Mouse (Mus musculus) liver, postnatal 0 days (tissue): ENCODE measurements around the gene Zyg11a. TPM values are rescaled to one million over a fixed set of nuclear protein-coding genes. Genes with fewer than 3 reads are reported as not detected.

Source experiments
- ATAC-seq: fragments of 200-750 bp; cut with Nextera tagmentation; 2 replicates; pipeline ENCODE4 v1.8.0; 2017; ENCODE audit warnings: mild to moderate bottlenecking, moderate library complexity
- DNase-seq: peaks from one replicate; pipeline ENCODE4 v3.0.0-alpha.2; 2016
- H3K27ac ChIP-seq: fragments of 300-500 bp; sonication (generic); 2 replicates; pipeline ENCODE4 v1.5.1; 2014; ENCODE audit warnings: antibody characterized with exemption, moderate library complexity, mild to moderate bottlenecking, low read depth
- H3K27me3 ChIP-seq: fragments of 300-500 bp; sonication (generic); 2 replicates; pipeline ENCODE4 v1.6.1; 2014; ENCODE audit warnings: low read length, control low read depth, mixed read lengths; ENCODE audit not compliant: insufficient read depth
- H3K36me3 ChIP-seq: fragments of 300-500 bp; sonication (generic); replicated peaks from 2 replicates; pipeline ENCODE4 v1.6.1; 2014; ENCODE audit warnings: mild to moderate bottlenecking, control low read depth, low read length, moderate library complexity, mixed read lengths; ENCODE audit not compliant: insufficient read depth
- H3K4me1 ChIP-seq: fragments of 300-500 bp; sonication (generic); 2 replicates; pipeline ENCODE4 v1.6.1; 2014; ENCODE audit warnings: antibody characterized with exemption, mild to moderate bottlenecking, control low read depth; ENCODE audit not compliant: insufficient read depth
- H3K4me2 ChIP-seq: fragments of 300-500 bp; sonication (generic); 2 replicates; pipeline ENCODE4 v1.6.1; 2014; ENCODE audit warnings: low read depth, mild to moderate bottlenecking, low read length, moderate library complexity, mixed read lengths
- H3K4me3 ChIP-seq: fragments of 300-500 bp; sonication (generic); 2 replicates; pipeline ENCODE4 v1.5.1; 2014; ENCODE audit warnings: low read depth, low read length
- H3K9ac ChIP-seq: fragments of 300-500 bp; sonication (generic); replicated peaks from 2 replicates; pipeline ENCODE4 v1.6.1; 2014; ENCODE audit warnings: mild to moderate bottlenecking, moderate library complexity
- H3K9me3 ChIP-seq: fragments of 300-500 bp; sonication (generic); 2 replicates; pipeline ENCODE4 v1.6.1; 2016; ENCODE audit warnings: mild to moderate bottlenecking, control low read depth, low read length, mixed read lengths
- CTCF ChIP-seq: sonication (generic); IDR thresholded peaks from 2 replicates; pipeline ENCODE4 v1.5.1; 2016; ENCODE audit warnings: antibody characterized with exemption, low read depth
- EP300 ChIP-seq: IDR thresholded peaks from 2 replicates; pipeline ENCODE4 v1.6.1; 2016; ENCODE audit warnings: antibody characterized with exemption, low read depth, mild to moderate bottlenecking
- WGBS: fragments of 180-500 bp; shearing (Covaris S2); extraction: QIAGEN DNeasy Blood & Tissue Kit; methylation state at CpG from one replicate; pipeline ENCODE4 v1.1.7; 2014; ENCODE audit not compliant: insufficient replicate concordance; 5-methylcytosine and 5-hydroxymethylcytosine counted together
- polyA plus RNA-seq: library from polyadenylated mRNA; unstranded; fragments of >200 nt; fragmentation: Nextera tagmentation; extraction: Ambion mirVana; gene quantifications from 2 replicates; pipeline ENCODE4 v1.2.1, GENCODE M21; 2015

Zyg11a gene
- polyA plus RNA-seq, 1 experiment from 2014 or later = 0.86 TPM

DNA sequence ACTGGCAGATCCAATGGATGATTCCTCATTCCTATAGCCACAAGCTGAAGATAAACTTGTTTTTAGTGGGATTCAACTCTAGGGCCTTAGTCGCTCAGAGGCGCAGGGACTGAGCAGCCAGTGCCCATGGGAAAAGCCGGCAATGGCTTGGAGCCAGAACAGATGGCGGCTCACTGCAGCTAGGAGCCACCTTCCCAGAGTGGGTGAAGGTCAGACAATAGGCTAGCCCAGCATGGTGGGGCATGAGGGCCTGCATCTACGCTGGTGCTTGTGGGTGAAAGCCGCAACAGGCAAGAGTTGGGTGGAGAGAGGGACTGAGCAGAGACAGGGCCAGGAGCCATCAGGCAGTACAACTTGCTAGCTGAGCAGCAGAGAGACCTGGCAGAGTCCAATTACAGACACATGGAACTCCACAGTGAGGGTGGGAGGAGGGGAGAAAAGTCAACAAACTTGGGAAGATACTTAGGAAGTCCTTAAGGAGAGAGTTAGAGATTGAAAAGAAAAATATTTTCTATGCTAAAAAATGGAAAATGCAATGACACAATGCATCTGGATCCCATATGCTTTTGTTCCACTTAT is 21.5 kb downstream of the Zyg11a start:
- WGBS = 82% methylated on average over 6 of the region's 6 CpGs
- H3K9ac ChIP-seq = no peak overlapping the region
- H3K36me3 ChIP-seq = no peaks in the 10 kb centered on the region
- H3K4me2 ChIP-seq = no peak overlapping the region
- H3K27me3 ChIP-seq = no peaks in the 10 kb centered on the region
- H3K4me3 ChIP-seq = no peak overlapping the region
- ATAC-seq (no peak), DNase-seq (no peak)
- no peaks in the 10 kb centered on the region for H3K4me1 ChIP-seq
- TF ChIP-seq CTCF = no peak
- no peak for TF ChIP-seq EP300
- no peak overlapping the region for H3K27ac ChIP-seq
- no peaks in the 10 kb centered on the region for H3K9me3 ChIP-seq

GRCm38 (mm10) chr4:108192821-108193323 is 25.0 kb downstream of the Zyg11a start:
- no peak for DNase-seq
- H3K9me3 ChIP-seq = no peaks in the 10 kb centered on the region
- no peak overlapping the region for H3K9ac ChIP-seq
- TF ChIP-seq EP300 (no peak), CTCF (no peak)
- no peak overlapping the region for H3K4me3 ChIP-seq
- WGBS = 70% methylated on average over 2 of the region's 2 CpGs
- H3K36me3 ChIP-seq = no peaks in the 10 kb centered on the region; the same call in 1 of the 2 replicates
- no peak overlapping the region for H3K4me2 ChIP-seq
- H3K27me3 ChIP-seq = no peaks in the 10 kb centered on the region
- no peak overlapping the region for H3K27ac ChIP-seq
- H3K4me1 ChIP-seq = no peaks in the 10 kb centered on the region
- ATAC-seq = no peak

DNA sequence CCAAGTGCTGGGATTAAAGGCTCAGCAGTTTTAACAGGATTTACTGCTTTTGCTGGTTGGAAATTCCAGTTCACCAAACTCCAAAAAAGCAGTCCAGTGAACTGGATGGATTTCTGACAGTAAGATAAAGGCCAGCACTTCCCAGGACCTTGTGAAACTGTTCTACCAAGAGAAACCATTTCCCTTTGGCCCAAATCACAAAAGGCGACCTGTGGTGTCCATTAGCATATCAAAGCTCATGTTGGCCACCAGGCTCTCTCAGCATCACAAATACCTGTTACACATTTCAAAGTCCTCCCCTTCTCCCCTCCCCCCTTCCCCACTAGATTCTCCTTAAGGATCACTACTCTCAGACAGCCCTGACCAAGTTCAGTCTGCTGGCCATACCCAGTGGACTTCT is 35.6 kb downstream of the Zyg11a start:
- DNase-seq = no peak
- Histone ChIP-seq H3K9ac (no peak overlapping the region), H3K4me1 (no peaks in the 10 kb centered on the region), H3K36me3 (no peaks in the 10 kb centered on the region; the same call in 1 of the 2 replicates), H3K27me3 (no peaks in the 10 kb centered on the region), H3K4me3 (no peak overlapping the region), H3K9me3 (no peaks in the 10 kb centered on the region), H3K4me2 (no peak overlapping the region), H3K27ac (no peak overlapping the region)
- 82% methylated on average over 1 of the region's 1 CpGs for WGBS
- TF ChIP-seq EP300 (no peak), CTCF (no peak)
- no peak for ATAC-seq

- 73% methylated on average over 6 of the region's 6 CpGs for WGBS
- H3K4me3 ChIP-seq = no peak overlapping the region
- no peak overlapping the region for H3K27ac ChIP-seq
- H3K36me3 ChIP-seq = 0 out of 2 replicates have a peak, but pooled peaks cover 9% of the 10 kb centered on the region
- TF ChIP-seq CTCF = no peak
- no peak for TF ChIP-seq EP300
- peaks cover 5% of the 10 kb centered on the region; the same call in 1 of the 2 replicates for H3K27me3 ChIP-seq
- H3K9me3 ChIP-seq = no peaks in the 10 kb centered on the region
- no peaks in the 10 kb centered on the region for H3K4me1 ChIP-seq
- DNase-seq (no peak), ATAC-seq (no peak)
- no peak overlapping the region for H3K9ac ChIP-seq
- no peak overlapping the region for H3K4me2 ChIP-seq
Observed at GRCm38 (mm10) chr4:108168056-108168455, 49.8 kb downstream of the Zyg11a start.

GRCm38 (mm10) chr4:108166874-108167273 is 51.0 kb downstream of the Zyg11a start:
- Histone ChIP-seq H3K4me1 (no peaks in the 10 kb centered on the region), H3K9me3 (no peaks in the 10 kb centered on the region), H3K27ac (no peak overlapping the region), H3K4me3 (no peak overlapping the region), H3K4me2 (no peak overlapping the region), H3K36me3 (0 out of 2 replicates have a peak, but pooled peaks cover 9% of the 10 kb centered on the region), H3K9ac (no peak overlapping the region), H3K27me3 (peaks cover 5% of the 10 kb centered on the region; the same call in 1 of the 2 replicates)
- no peak for DNase-seq
- TF ChIP-seq EP300 (no peak), CTCF (no peak)
- 65% methylated on average over 4 of the region's 4 CpGs for WGBS
- ATAC-seq = no peak

DNA sequence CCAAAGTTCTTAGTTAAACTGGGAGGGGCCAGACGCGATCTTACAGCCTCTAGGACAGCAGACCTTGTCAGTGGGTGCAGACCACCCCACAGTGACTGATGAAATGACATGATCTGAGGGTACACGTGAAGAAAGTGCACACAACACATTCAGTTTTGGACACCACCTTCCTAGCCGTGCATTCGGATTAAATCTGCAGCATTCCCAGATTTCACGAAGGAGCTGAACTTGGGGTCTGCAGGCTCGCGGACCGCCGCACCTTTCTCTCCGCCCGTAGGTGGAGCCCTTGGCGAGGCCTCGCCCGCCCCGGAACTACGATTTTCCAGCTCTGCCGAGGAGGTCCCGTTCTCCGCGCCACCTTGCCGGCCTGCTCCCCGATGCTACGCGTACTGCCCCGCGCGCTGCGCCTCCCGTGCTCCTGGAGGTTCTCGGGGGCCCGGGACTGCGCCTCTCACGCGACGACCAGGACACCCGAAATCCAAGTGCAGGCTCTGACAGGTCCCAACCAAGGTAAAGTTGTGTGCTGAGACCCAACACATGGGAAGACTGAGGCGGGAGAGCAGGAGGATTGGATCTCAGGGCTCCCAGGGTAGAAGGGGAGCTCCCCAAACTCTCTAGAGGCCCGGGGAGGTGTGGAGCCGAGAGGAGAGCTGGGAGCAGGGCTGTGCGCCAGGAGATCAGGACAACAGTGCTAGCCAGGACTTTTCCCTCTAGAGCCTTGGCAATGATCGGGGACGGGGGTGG is 52.5 kb downstream of the Zyg11a start, which contains the start of gene Echdc2:
TSS of gene Echdc2 (plus strand) at position 286 of the 744 bp plus-strand sequence.
- peaks cover 5% of the 10 kb centered on the region; the same call in 1 of the 2 replicates for H3K27me3 ChIP-seq
- H3K4me1 ChIP-seq = no peaks in the 10 kb centered on the region
- peak; percentile 47 for TF ChIP-seq CTCF
- TF ChIP-seq EP300 = no peak
- peak; percentile 88 for ATAC-seq
- peak within 1 kb of the TSS; percentile 62 for H3K9ac ChIP-seq
- peak within 1 kb of the TSS; percentile 72 for H3K4me2 ChIP-seq
- H3K4me3 ChIP-seq = peak within 1 kb of the TSS; percentile 59
- DNase-seq = peak; percentile 46
- H3K9me3 ChIP-seq = no peaks in the 10 kb centered on the region
- 2% methylated on average over 43 of the region's 43 CpGs for WGBS
- peak within 1 kb of the TSS; percentile 79 for H3K27ac ChIP-seq
- no peaks in the 10 kb centered on the region for H3K36me3 ChIP-seq
